Mouse (Mus musculus) right cerebral cortex, adult 2 months (tissue): ENCODE data around the gene Rai1.

ENCODE experiments used
- DNase-seq, 2 experiments: peaks; one replicate each; pipeline ENCODE4 v3.0.0; 2021 to 2022; ENCODE audit warnings: low spot score in 2 of 2

The Rai1 gene

GRCm38 (mm10) chr11:60127863-60128512 is 23.2 kb downstream of the Rai1 start:
- DNase-seq, result no peak

- DNase-seq, result no peak
Measured at GRCm38 (mm10) chr11:60130516-60130915, 25.7 kb downstream of the Rai1 start.

- DNase-seq, result no peak
Measured at GRCm38 (mm10) chr11:60132061-60132460, 27.2 kb downstream of the Rai1 start.

GRCm38 (mm10) chr11:60136491-60136890 is 31.7 kb downstream of the Rai1 start:
- no peak for DNase-seq

DNA sequence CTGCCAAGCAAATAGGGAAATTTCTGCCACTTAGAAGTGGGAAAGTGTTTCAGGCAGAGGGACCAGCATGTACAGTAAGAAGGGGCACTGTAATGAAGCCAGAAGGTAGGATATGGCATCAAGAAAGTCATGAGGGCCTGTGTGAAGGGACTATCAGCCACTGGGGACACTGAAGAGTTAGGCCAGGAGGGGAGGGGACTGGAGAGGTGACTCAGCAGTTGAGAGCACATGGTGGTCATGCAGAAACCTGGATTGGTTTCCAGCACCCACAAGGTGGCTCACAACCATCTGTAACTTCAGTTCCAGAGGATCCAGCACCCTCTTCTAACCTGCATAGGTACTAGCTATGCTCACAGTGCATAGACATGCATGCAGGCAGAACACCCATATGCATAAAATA is 32.4 kb downstream of the Rai1 start:
- DNase-seq, result no peak

DNA sequence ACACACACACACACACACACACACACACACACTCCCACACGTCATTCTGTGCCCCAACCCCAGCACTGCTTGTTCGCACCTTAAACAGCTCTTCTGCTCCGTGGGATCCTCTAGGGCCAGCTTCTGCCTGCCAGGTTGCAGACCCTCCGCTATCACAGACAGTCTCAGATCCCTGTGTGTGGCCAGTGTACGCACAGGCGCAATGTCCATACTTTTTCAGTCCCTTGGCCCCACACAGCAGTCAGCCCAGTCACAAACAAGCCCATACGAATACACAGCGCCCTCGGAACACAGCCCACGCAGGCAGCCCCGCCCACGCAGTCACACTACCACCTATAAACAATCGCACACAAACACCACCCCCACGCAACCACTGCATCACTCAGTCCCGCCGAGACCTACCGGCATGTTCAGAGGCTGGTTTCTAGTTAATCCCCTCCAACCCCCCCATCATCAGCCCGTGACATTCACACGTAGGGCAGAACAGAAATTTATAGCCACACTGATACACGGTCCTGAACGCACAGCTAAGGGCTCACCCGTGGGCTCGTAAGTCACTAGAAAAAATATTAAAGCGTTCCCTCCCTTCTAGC is 34.4 kb downstream of the Rai1 start:
- DNase-seq, result peak; percentile 70 to 73

- peak; percentile 61 to 70 for DNase-seq
Measured at GRCm38 (mm10) chr11:60139734-60140371, 35.0 kb downstream of the Rai1 start.

GRCm38 (mm10) chr11:60140586-60141284 is 35.9 kb downstream of the Rai1 start:
- DNase-seq, result no peak

DNA sequence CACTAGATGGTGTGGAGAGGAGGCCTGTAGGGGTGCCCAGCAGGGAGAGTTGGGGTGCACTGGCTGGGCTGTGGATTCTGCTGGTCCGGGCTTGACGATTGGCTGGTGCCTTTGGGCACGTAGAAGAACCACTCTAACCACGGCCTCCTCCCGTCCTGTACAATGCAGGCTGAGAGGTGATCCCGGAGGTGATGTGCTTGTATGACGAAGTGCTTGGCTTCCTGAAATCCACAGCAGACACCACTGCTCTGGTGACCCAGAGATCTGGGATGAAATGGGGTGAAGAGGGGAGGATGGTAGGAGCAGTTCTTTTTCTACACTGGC is 36.4 kb downstream of the Rai1 start:
- DNase-seq, result no peak

DNA sequence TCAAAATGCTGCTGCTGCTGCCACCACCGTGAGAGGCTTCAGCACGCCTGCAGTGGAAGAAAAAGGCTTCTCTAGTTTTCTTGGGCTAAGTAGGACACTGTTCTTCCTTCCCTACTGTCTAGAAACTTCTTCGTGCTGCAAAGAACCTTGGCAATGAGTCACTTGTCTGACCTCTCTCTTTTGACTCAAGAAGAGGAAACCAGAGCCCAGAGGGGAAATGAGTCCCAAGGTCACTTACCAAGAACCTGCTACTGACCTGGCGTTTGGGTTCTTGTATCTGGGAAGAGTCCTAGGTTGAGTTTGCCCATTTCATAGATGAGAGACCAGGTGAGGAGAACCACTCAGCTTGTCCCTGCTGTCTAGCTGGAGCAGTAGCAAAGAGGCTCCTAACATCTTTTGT is 38.3 kb downstream of the Rai1 start:
- DNase-seq, result no peak

DNA sequence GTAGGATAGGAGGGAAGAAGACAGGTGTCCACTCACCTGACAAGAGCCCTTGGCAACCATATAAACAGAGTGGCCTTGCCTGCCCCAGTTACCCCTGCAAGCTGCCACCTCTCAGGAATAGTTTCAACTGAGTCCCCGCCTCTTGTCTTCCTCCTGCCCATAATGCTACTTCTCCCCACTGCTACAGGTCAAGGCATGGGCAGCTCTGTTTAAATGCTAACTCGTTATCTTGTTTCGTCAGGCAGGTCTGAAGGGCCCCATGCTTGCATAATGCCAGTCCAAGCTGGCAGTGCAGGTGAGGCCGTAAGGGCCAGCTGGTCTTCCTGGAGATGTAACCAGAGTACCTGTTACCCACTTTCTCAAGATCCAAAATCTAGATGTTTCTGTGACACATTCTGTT is 41.4 kb downstream of the Rai1 start:
- DNase-seq, result no peak

DNA sequence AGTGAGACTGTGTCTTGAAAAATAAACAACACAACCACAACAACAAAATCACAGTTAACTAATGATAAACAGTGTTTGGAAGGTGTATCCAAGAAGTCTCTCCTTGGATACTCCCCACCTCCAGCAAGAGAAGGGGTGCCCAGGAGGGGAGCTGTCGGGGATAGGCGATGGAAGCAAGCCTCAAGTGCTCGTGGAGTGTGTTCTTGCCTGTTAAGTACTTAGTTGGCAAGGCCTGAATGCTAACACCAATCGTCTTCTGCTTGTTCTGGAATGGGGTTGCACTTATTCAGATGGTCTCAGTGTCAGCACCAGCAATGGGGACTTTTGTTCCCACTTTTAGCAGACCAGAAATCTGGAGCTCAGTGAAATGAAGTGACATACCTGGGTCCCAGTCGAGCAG is 43.8 kb downstream of the Rai1 start:
- no peak for DNase-seq

GRCm38 (mm10) chr11:60149086-60149485 is 44.3 kb downstream of the Rai1 start:
- DNase-seq, result no peak

DNA sequence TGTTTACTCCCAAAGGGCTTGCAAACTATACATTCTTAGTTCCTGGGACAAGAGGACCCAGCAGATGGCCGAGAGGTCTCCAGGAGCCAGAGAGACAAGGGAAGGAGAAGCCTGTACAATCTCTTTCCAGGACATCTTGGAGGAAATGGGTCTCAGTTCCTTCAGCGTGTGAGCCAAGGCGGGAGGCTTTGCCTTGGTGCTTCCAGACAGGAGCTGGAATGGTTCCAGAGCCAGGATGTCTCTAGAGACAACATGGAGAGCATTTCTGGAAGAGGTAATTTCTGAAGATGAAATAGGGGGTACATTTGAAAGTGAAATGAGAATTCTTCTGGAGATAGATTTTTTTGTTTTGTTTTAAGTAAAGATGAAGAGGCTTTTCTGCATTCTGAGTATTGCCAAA is 45.9 kb downstream of the Rai1 start:
- DNase-seq, result no peak

DNA sequence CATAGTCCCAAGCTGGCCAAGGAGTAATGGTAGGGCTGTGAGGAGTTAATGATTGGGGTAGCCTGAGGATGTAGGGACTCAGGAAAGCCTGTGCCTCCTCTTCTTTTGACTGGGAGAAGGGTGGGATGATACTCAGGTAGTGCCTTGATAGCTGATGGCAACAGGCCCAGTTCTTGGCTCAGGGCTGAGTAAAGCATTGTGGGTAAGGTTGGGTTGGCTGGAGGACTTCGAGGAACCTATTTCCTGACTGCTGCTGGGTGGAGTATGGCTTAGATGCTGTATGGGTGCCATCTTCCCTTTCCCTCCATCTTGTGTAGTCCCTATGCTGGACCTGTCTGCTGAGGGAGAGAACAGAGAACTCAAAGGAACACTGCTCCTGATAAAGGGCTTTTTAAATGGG is 47.5 kb downstream of the Rai1 start:
- no peak for DNase-seq

GRCm38 (mm10) chr11:60153936-60154335 is 49.1 kb downstream of the Rai1 start:
- DNase-seq, result no peak

- DNase-seq, result no peak
Measured at GRCm38 (mm10) chr11:60155690-60156089, 50.9 kb downstream of the Rai1 start.

- DNase-seq, result no peak
Measured at GRCm38 (mm10) chr11:60158271-60158670, 53.5 kb downstream of the Rai1 start.

DNA sequence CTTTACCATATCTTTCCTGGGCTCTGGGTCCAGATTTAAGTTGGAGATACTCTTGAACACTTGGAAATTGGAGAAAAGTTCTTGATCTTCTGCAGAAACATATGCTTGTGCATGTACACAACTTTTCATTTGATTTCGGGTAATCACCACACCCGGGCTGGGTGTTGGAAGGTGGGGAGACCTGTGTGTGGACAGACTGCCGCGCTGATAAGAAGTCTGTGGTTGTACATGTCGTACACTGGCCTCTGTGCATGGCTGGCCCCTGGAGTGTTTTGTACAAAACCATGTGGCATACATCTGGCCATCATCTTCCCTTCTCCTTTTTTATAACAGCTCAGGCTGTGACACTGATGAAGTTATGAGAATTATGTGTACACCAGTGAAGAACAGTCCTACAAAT is 55.1 kb downstream of the Rai1 start:
- no peak for DNase-seq

GRCm38 (mm10) chr11:60160454-60161114 is 55.8 kb downstream of the Rai1 start:
- DNase-seq, result no peak

- DNase-seq, result no peak
Measured at GRCm38 (mm10) chr11:60161146-60161874, 56.5 kb downstream of the Rai1 start.

GRCm38 (mm10) chr11:60162547-60162946 is 57.7 kb downstream of the Rai1 start:
- no peak for DNase-seq
